Mouse (Mus musculus): Measurements from ENCODE around the gene Tspan2. TPM values are rescaled to one million over a fixed set of nuclear protein-coding genes. Genes with fewer than 3 reads are reported as not detected.

Tspan2 gene
- polyA plus RNA-seq, 1 experiment from 2014 or later: 8.8 TPM

DNA sequence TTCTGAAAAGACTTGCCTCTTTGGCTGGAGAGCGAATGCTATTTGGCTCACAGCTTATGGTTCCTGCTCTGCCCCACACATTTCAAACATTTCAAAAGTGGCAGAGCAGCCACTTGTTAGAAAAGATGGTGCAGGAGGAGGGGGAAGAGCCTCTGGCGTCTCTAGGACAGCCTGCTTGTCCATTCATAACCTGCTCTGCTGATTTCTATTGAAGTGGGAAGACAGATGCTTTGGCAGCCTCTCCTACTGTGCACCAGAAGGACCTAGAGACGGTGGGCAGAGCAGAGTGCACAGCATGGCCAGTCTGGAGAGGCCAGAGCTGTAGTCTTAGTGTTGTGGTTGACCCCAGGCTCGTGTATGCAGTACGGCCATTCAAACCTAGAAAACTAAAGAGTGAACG, 4.6 kb downstream of the Tspan2 start:
- WGBS: 76% methylated on average over 6 of the region's 6 CpGs
- no peak overlapping the region for H3K4me3 ChIP-seq (ENCODE audit: low read depth, low read length)
- peaks cover 16% of the 10 kb centered on the region for H3K4me1 ChIP-seq (ENCODE audit: control insufficient read depth, insufficient read depth, low read length)
- no peaks in the 10 kb centered on the region for H3K27me3 ChIP-seq (replicated peaks; ENCODE audit: control insufficient read depth, insufficient read depth, low read length)
- ATAC-seq (no peak), DNase-seq (ENCODE audit: low spot score) (no peak)
- H3K4me2 ChIP-seq (ENCODE audit: low read length): no peak overlapping the region
- no peaks in the 10 kb centered on the region for H3K9me3 ChIP-seq (replicated peaks; ENCODE audit: control insufficient read depth, low read length)
- H3K36me3 ChIP-seq (ENCODE audit: control insufficient read depth, insufficient read depth, low read length): no peaks in the 10 kb centered on the region
- no peak overlapping the region for H3K27ac ChIP-seq (ENCODE audit: low read depth, low read length)
- H3K9ac ChIP-seq (ENCODE audit: low read length): no peak overlapping the region

- ATAC-seq: no peak
- 14% methylated on average over 4 of the region's 4 CpGs for WGBS
- Histone ChIP-seq H3K4me1 (ENCODE audit: control insufficient read depth, insufficient read depth, low read length) (peaks cover 9% of the 10 kb centered on the region; the same call in 1 of the 2 replicates), H3K4me3 (ENCODE audit: low read depth, low read length) (no peak overlapping the region), H3K9ac (ENCODE audit: low read length) (no peak overlapping the region), H3K36me3 (ENCODE audit: control insufficient read depth, insufficient read depth, low read length) (no peaks in the 10 kb centered on the region), H3K27ac (ENCODE audit: low read depth, low read length) (no peak overlapping the region), H3K27me3 (replicated peaks; ENCODE audit: control insufficient read depth, insufficient read depth, low read length) (no peaks in the 10 kb centered on the region), H3K9me3 (replicated peaks; ENCODE audit: control insufficient read depth, low read length) (no peaks in the 10 kb centered on the region), H3K4me2 (ENCODE audit: low read length) (no peak overlapping the region)
- no peak for DNase-seq (ENCODE audit: low spot score)
Measured at GRCm38 (mm10) chr3:102742725-102743124, 8.4 kb downstream of the Tspan2 start.

- no peaks in the 10 kb centered on the region for H3K36me3 ChIP-seq (ENCODE audit: control insufficient read depth, insufficient read depth, low read length)
- H3K9ac ChIP-seq (ENCODE audit: low read length): no peak overlapping the region
- DNase-seq (ENCODE audit: low spot score) (peak; percentile 23), ATAC-seq (peak; percentile 49; the same call in 1 of the 2 replicates)
- no peaks in the 10 kb centered on the region for H3K9me3 ChIP-seq (replicated peaks; ENCODE audit: control insufficient read depth, low read length)
- peaks cover 9% of the 10 kb centered on the region; the same call in 1 of the 2 replicates for H3K4me1 ChIP-seq (ENCODE audit: control insufficient read depth, insufficient read depth, low read length)
- H3K4me2 ChIP-seq (ENCODE audit: low read length): no peak overlapping the region
- H3K27me3 ChIP-seq (replicated peaks; ENCODE audit: control insufficient read depth, insufficient read depth, low read length): no peaks in the 10 kb centered on the region
- H3K27ac ChIP-seq (ENCODE audit: low read depth, low read length): no peak overlapping the region
- WGBS: 23% methylated on average over 4 of the region's 4 CpGs
- H3K4me3 ChIP-seq (ENCODE audit: low read depth, low read length): no peak overlapping the region
Measured at GRCm38 (mm10) chr3:102743202-102743601, 8.9 kb downstream of the Tspan2 start.

- no peak overlapping the region for H3K4me2 ChIP-seq (ENCODE audit: low read length)
- no peaks in the 10 kb centered on the region for H3K9me3 ChIP-seq (replicated peaks; ENCODE audit: control insufficient read depth, low read length)
- H3K9ac ChIP-seq (ENCODE audit: low read length): no peak overlapping the region
- DNase-seq (ENCODE audit: low spot score): peak; percentile 51
- no peaks in the 10 kb centered on the region for H3K27me3 ChIP-seq (replicated peaks; ENCODE audit: control insufficient read depth, insufficient read depth, low read length)
- H3K4me1 ChIP-seq (ENCODE audit: control insufficient read depth, insufficient read depth, low read length): peaks cover 9% of the 10 kb centered on the region; the same call in 1 of the 2 replicates
- H3K27ac ChIP-seq (ENCODE audit: low read depth, low read length): no peak overlapping the region
- ATAC-seq: no peak
- WGBS: 59% methylated on average over 9 of the region's 9 CpGs
- H3K4me3 ChIP-seq (ENCODE audit: low read depth, low read length): no peak overlapping the region
- no peaks in the 10 kb centered on the region for H3K36me3 ChIP-seq (ENCODE audit: control insufficient read depth, insufficient read depth, low read length)
Measured at GRCm38 (mm10) chr3:102743781-102744471, 9.6 kb downstream of the Tspan2 start.

GRCm38 (mm10) chr3:102744657-102745056, 10.3 kb downstream of the Tspan2 start:
- H3K27ac ChIP-seq (ENCODE audit: low read depth, low read length): no peak overlapping the region
- peaks cover 9% of the 10 kb centered on the region; the same call in 1 of the 2 replicates for H3K4me1 ChIP-seq (ENCODE audit: control insufficient read depth, insufficient read depth, low read length)
- no peak overlapping the region for H3K4me3 ChIP-seq (ENCODE audit: low read depth, low read length)
- ATAC-seq (no peak), DNase-seq (ENCODE audit: low spot score) (no peak)
- H3K27me3 ChIP-seq (replicated peaks; ENCODE audit: control insufficient read depth, insufficient read depth, low read length): no peaks in the 10 kb centered on the region
- H3K9ac ChIP-seq (ENCODE audit: low read length): no peak overlapping the region
- H3K4me2 ChIP-seq (ENCODE audit: low read length): no peak overlapping the region
- WGBS: 66% methylated on average over 5 of the region's 5 CpGs
- H3K9me3 ChIP-seq (replicated peaks; ENCODE audit: control insufficient read depth, low read length): no peaks in the 10 kb centered on the region
- no peaks in the 10 kb centered on the region for H3K36me3 ChIP-seq (ENCODE audit: control insufficient read depth, insufficient read depth, low read length)

GRCm38 (mm10) chr3:102746174-102746573, 11.8 kb downstream of the Tspan2 start:
- Histone ChIP-seq H3K27me3 (replicated peaks; ENCODE audit: control insufficient read depth, insufficient read depth, low read length) (no peaks in the 10 kb centered on the region), H3K4me2 (ENCODE audit: low read length) (no peak overlapping the region), H3K9me3 (replicated peaks; ENCODE audit: control insufficient read depth, low read length) (no peaks in the 10 kb centered on the region), H3K4me1 (ENCODE audit: control insufficient read depth, insufficient read depth, low read length) (peaks cover 9% of the 10 kb centered on the region; the same call in 1 of the 2 replicates), H3K27ac (ENCODE audit: low read depth, low read length) (no peak overlapping the region), H3K36me3 (ENCODE audit: control insufficient read depth, insufficient read depth, low read length) (no peaks in the 10 kb centered on the region; the same call in 1 of the 2 replicates), H3K9ac (ENCODE audit: low read length) (no peak overlapping the region), H3K4me3 (ENCODE audit: low read depth, low read length) (no peak overlapping the region)
- no peak for DNase-seq (ENCODE audit: low spot score)
- WGBS: 77% methylated on average over 4 of the region's 4 CpGs
- no peak for ATAC-seq

- ATAC-seq (no peak), DNase-seq (ENCODE audit: low spot score) (no peak)
- H3K9ac ChIP-seq (ENCODE audit: low read length): no peak overlapping the region
- no peaks in the 10 kb centered on the region for H3K9me3 ChIP-seq (replicated peaks; ENCODE audit: control insufficient read depth, low read length)
- no peak overlapping the region for H3K4me3 ChIP-seq (ENCODE audit: low read depth, low read length)
- no peak overlapping the region for H3K27ac ChIP-seq (ENCODE audit: low read depth, low read length)
- H3K4me1 ChIP-seq (ENCODE audit: control insufficient read depth, insufficient read depth, low read length): 0 out of 2 replicates have a peak, but pooled peaks cover 5% of the 10 kb centered on the region
- H3K4me2 ChIP-seq (ENCODE audit: low read length): no peak overlapping the region
- H3K27me3 ChIP-seq (replicated peaks; ENCODE audit: control insufficient read depth, insufficient read depth, low read length): no peaks in the 10 kb centered on the region
- no peaks in the 10 kb centered on the region; the same call in 1 of the 2 replicates for H3K36me3 ChIP-seq (ENCODE audit: control insufficient read depth, insufficient read depth, low read length)
- 84% methylated on average over 3 of the region's 3 CpGs for WGBS
Measured at GRCm38 (mm10) chr3:102748038-102748437, 13.7 kb downstream of the Tspan2 start.

DNA sequence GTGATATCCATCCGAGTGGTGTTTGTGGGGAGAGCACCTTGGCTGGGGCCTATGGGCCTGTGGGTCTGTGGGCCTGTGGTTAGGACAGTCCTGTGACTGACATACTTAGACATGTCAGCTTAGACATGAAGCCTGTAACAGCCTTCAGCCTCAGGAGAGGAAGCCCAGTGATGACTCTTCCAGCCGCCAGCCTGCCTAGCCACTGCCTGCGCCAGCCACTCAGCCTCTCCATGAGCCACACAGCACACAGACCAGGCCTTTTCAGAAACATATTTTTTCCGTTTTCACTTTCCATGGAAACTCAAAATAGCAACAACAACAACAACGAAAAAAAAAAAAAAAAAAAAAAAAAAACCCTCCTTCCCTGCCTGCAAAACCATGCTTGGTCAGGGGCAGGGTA, 14.4 kb downstream of the Tspan2 start:
- no peak for ATAC-seq
- no peak overlapping the region for H3K4me3 ChIP-seq (ENCODE audit: low read depth, low read length)

GRCm38 (mm10) chr3:102751136-102751535, 16.8 kb downstream of the Tspan2 start:
- Histone ChIP-seq H3K9ac (ENCODE audit: low read length) (no peak overlapping the region), H3K4me1 (ENCODE audit: control insufficient read depth, insufficient read depth, low read length) (no peaks in the 10 kb centered on the region), H3K4me3 (ENCODE audit: low read depth, low read length) (no peak overlapping the region), H3K27ac (ENCODE audit: low read depth, low read length) (no peak overlapping the region), H3K27me3 (replicated peaks; ENCODE audit: control insufficient read depth, insufficient read depth, low read length) (no peaks in the 10 kb centered on the region), H3K9me3 (replicated peaks; ENCODE audit: control insufficient read depth, low read length) (no peaks in the 10 kb centered on the region), H3K36me3 (ENCODE audit: control insufficient read depth, insufficient read depth, low read length) (no peaks in the 10 kb centered on the region; the same call in 1 of the 2 replicates), H3K4me2 (ENCODE audit: low read length) (no peak overlapping the region)
- DNase-seq (ENCODE audit: low spot score) (no peak), ATAC-seq (no peak)
- 90% methylated on average over 5 of the region's 5 CpGs for WGBS

More for the DNA sequence above, 14.4 kb downstream of the Tspan2 start:
- WGBS: 87% methylated on average over 5 of the region's 5 CpGs
- no peak for DNase-seq (ENCODE audit: low spot score)
- Histone ChIP-seq H3K27ac (ENCODE audit: low read depth, low read length) (no peak overlapping the region), H3K9me3 (replicated peaks; ENCODE audit: control insufficient read depth, low read length) (no peaks in the 10 kb centered on the region), H3K9ac (ENCODE audit: low read length) (no peak overlapping the region), H3K4me1 (ENCODE audit: control insufficient read depth, insufficient read depth, low read length) (0 out of 2 replicates have a peak, but pooled peaks cover 3% of the 10 kb centered on the region), H3K27me3 (replicated peaks; ENCODE audit: control insufficient read depth, insufficient read depth, low read length) (no peaks in the 10 kb centered on the region), H3K4me2 (ENCODE audit: low read length) (no peak overlapping the region), H3K36me3 (ENCODE audit: control insufficient read depth, insufficient read depth, low read length) (no peaks in the 10 kb centered on the region; the same call in 1 of the 2 replicates)
